Mouse (Mus musculus) liver, adult 2 months (tissue): Measurements from ENCODE around the gene Sox13.

Source experiments
- CTCF ChIP-seq: fragments of 200-500 bp; IDR thresholded peaks from 2 replicates; pipeline ENCODE4 v1.5.1; 2011; ENCODE audit warnings: low read depth, low read length, control low read depth
- POLR2A ChIP-seq: fragments of 200-500 bp; IDR thresholded peaks from 2 replicates; pipeline ENCODE4 v1.6.1; 2011; ENCODE audit warnings: low read length, control low read depth; ENCODE audit not compliant: insufficient read depth; ENCODE audit errors: extremely low read depth

DNA sequence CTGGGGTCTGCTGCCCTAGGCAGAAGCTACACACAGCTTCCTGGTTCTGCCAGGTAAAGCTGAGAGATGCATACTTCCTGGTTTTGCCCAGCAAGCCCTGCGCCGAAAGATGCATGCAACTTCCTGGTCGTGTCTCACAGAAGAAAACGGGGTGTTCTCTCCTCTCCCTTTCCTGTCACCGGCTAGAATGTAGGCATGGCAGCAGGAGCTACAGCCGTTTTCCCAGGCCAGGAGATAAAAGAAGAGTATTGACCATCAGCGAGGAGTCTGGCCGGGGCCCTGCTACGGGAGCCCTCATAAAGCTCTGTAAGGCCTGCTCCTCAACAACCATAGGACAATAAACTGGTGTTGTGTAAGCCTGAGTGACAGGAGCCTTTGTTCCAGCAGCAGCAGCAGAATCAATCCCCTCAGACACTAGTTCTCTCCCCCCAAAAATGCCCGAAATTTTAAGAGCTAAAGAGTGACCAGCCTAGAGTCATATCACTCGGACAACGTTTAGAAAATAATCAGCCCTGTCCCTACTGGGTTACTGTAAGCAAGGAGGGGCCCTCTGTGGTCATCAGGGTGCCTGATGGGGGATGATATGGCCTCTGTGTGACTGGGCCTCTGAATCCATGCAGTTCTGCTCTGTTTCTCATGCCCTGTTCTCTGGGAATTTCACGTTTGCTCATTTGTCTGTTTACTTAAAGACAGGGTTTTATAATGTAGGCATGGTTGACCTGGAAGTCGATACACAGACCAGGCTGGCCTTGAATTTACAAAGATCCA is 13.9 kb upstream of the Sox13 start:
- TF ChIP-seq CTCF: no peak
- TF ChIP-seq POLR2A: no peak
